Mouse (Mus musculus) T-helper 1 cell (primary cell): ENCODE measurements around the gene Chrm2.

Experiments
- in situ Hi-C: fragments of 300-600 bp; cut with MboI, MseI; formaldehyde crosslinking; loops from one replicate; pipeline ENCODE4 v1.15.1; 2025; ENCODE audit warnings: high pct_unique_total_duplicates

Chrm2 gene

GRCm38 (mm10) chr6:36387612-36388400, at the start of gene Chrm2:
Gene Chrm2, plus strand, starts transcription at chr6:36388084.
- in situ Hi-C loops = no loop called here

GRCm38 (mm10) chr6:36373983-36374382, 13.9 kb upstream of the Chrm2 start:
- in situ Hi-C loops = no loop called here

- in situ Hi-C loops = no loop called here
Measured at GRCm38 (mm10) chr6:36377936-36378335, 9.9 kb upstream of the Chrm2 start.

GRCm38 (mm10) chr6:36384102-36384501, 3.8 kb upstream of the Chrm2 start:
- in situ Hi-C loops = no loop called here

GRCm38 (mm10) chr6:36388401-36389259, 746 bp downstream of the Chrm2 start:
- in situ Hi-C loops = no loop called here

- in situ Hi-C loops = no loop called here
Measured at GRCm38 (mm10) chr6:36389260-36389965, 1.5 kb downstream of the Chrm2 start.

GRCm38 (mm10) chr6:36393705-36394104, 5.8 kb downstream of the Chrm2 start:
- in situ Hi-C loops = no loop called here

GRCm38 (mm10) chr6:36405139-36405538, 17.3 kb downstream of the Chrm2 start:
- in situ Hi-C loops = no loop called here

- in situ Hi-C loops = no loop called here
Measured at GRCm38 (mm10) chr6:36409016-36409415, 21.1 kb downstream of the Chrm2 start.

- in situ Hi-C loops = no loop called here
Measured at GRCm38 (mm10) chr6:36410057-36410456, 22.2 kb downstream of the Chrm2 start.

- in situ Hi-C loops = no loop called here
Measured at GRCm38 (mm10) chr6:36419716-36420115, 31.8 kb downstream of the Chrm2 start.

- in situ Hi-C loops = no loop called here
Measured at GRCm38 (mm10) chr6:36437964-36438363, 50.1 kb downstream of the Chrm2 start.

GRCm38 (mm10) chr6:36439218-36439617, 51.3 kb downstream of the Chrm2 start:
- in situ Hi-C loops = no loop called here

GRCm38 (mm10) chr6:36451480-36451879, 63.6 kb downstream of the Chrm2 start:
- in situ Hi-C loops = no loop called here

- in situ Hi-C loops = no loop called here
Measured at GRCm38 (mm10) chr6:36455071-36455470, 67.2 kb downstream of the Chrm2 start.

GRCm38 (mm10) chr6:36457015-36457414, 69.1 kb downstream of the Chrm2 start:
- in situ Hi-C loops = no loop called here

- in situ Hi-C loops = no loop called here
Measured at GRCm38 (mm10) chr6:36464008-36464407, 76.1 kb downstream of the Chrm2 start.

- in situ Hi-C loops = no loop called here
Measured at GRCm38 (mm10) chr6:36484132-36484665, 96.3 kb downstream of the Chrm2 start.

GRCm38 (mm10) chr6:36507008-36507663, 119.3 kb downstream of the Chrm2 start:
- in situ Hi-C loops = no loop called here

- in situ Hi-C loops = no loop called here
Measured at GRCm38 (mm10) chr6:36507946-36508345, 120.1 kb downstream of the Chrm2 start.

GRCm38 (mm10) chr6:36508469-36508868, 120.6 kb downstream of the Chrm2 start:
- in situ Hi-C loops = no loop called here
